Mouse (Mus musculus) heart, adult 2 months (tissue): ENCODE results near the gene Ostm1.

Experiments
- CTCF ChIP-seq: fragments of 200-600 bp; IDR thresholded peaks from 2 replicates; pipeline ENCODE4 v1.8.1; 2022; ENCODE audit warnings: antibody characterized with exemption, mild to moderate bottlenecking, moderate library complexity
- EP300 ChIP-seq: fragments of 200-500 bp; IDR thresholded peaks from 2 replicates; pipeline ENCODE4 v1.6.1; 2011; ENCODE audit warnings: low read depth, low read length, control low read depth; ENCODE audit not compliant: insufficient read depth
- POLR2A ChIP-seq: fragments of 200-500 bp; IDR thresholded peaks from 2 replicates; pipeline ENCODE4 v1.6.1; 2011; ENCODE audit warnings: mild to moderate bottlenecking, low read depth, low read length, control low read depth; ENCODE audit not compliant: insufficient read depth

DNA sequence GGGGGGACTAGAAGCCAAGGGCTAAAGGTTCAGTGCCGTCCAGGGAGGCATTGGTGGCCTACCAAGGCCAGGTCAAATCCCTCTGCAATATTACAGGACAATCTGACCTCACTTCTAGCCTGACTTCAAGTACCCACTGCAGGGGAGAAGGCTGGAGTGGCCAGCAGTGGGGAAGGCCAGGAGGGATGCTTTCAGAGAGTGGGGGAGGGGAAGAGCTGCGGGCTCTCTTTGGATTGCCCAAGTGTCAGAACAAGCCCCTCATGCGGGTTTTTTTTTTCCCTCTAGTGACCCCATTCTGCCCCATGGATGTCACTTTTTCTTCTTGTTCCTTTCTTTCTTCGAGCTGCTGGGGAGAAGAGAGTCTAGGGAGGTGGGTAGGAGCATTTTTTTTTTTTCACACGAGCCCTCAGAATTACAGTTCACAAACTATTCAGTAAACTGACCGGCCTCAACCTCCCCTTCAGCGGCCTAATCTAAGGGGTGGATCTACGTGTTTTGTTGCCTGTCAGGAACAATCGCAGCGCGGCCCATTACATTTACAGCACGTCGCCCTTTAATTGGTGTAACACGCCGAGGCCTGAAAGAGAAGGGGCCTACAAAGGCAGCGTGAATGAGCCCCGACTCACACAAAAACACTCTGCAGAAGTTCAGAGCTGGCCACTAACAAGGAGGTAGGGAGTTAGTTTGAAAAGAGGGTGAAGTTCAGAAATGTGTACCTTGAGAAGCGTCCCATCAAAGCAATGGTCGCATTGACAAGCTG, 47.2 kb downstream of the Ostm1 start:
- TF ChIP-seq EP300 (no peak), POLR2A (no peak), CTCF (no peak)
